Mouse (Mus musculus) liver, adult 2 months (tissue): ENCODE data around the gene 1700015G11Rik.

Experiments
- CTCF ChIP-seq: fragments of 200-500 bp; IDR thresholded peaks from 2 replicates; pipeline ENCODE4 v1.5.1; 2011; ENCODE audit warnings: low read depth, low read length, control low read depth
- POLR2A ChIP-seq: fragments of 200-500 bp; IDR thresholded peaks from 2 replicates; pipeline ENCODE4 v1.6.1; 2011; ENCODE audit warnings: low read length, control low read depth; ENCODE audit not compliant: insufficient read depth; ENCODE audit errors: extremely low read depth

- TF ChIP-seq POLR2A: no peak
- TF ChIP-seq CTCF: no peak
Observed at GRCm38 (mm10) chr7:51973091-51973490, 42.4 kb downstream of the 1700015G11Rik start.
